Mouse (Mus musculus) CH12.LX (cell line): Measurements from ENCODE around the gene Nhlh1.

Source experiments
- CTCF ChIP-seq, 2 experiments: IDR thresholded peaks in 1 of 2; conservative IDR thresholded peaks in 1 of 2; 2 replicates each; pipeline ENCODE4 v1.5.1; 2011 to 2012; ENCODE audit warnings: low read depth in 2 of 2, low read length in 2 of 2, improper control_type of control experiment in 1 of 2, inconsistent platforms in 1 of 2, mild to moderate bottlenecking in 1 of 2, moderate library complexity in 1 of 2
- JUN ChIP-seq: IDR thresholded peaks from 2 replicates; pipeline ENCODE4 v1.6.1; 2011; ENCODE audit warnings: low read depth, mild to moderate bottlenecking, low read length, improper control_type of control experiment, moderate library complexity; ENCODE audit not compliant: insufficient read depth
- MAZ ChIP-seq: IDR thresholded peaks from 2 replicates; pipeline ENCODE4 v1.6.1; 2012; ENCODE audit warnings: low read depth, mild to moderate bottlenecking, inconsistent platforms, low read length, improper control_type of control experiment, moderate library complexity
- ZKSCAN1 ChIP-seq: IDR thresholded peaks from 2 replicates; pipeline ENCODE4 v1.6.1; 2012; ENCODE audit warnings: low read depth, inconsistent platforms, low read length, improper control_type of control experiment, borderline replicate concordance

DNA sequence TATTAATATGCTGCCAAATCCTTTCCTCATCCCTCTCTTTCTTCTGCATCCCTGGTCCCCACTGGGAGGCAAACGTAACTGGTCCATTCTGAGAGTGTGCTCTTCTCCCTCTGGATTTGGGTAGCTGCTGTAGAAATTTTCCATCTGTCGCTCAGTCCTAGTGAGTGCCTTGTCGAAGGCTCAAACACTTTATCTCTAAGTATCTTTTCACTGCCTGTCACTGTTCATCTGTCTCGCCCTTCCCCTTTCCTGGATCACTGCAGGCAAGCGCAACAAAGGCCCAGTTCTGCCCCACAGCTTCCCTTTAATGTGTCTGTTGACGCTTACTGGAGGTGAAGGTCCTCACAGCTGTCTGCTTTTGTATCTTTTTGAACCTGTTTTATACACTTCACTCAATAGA, 37.8 kb upstream of the Nhlh1 start:
- TF ChIP-seq MAZ (no peak), ZKSCAN1 (no peak), CTCF (conservative IDR thresholded peaks at IDR 0.05 in 1 of 2, IDR thresholded peaks at IDR 0.05 in 1 of 2; ENCODE audit: low read depth in 2 of 2, low read length in 2 of 2) (no peak), JUN (no peak)
